Mouse (Mus musculus) ES-Bruce4 (cell line): ENCODE measurements at regions not wholly inside any gene's neighbourhood (a gene's known extent, or its start where the extent isn't known, plus 50 kb on each side); places are given as distances from the start of the nearest gene placed in this dataset.

Experiments
- CTCF ChIP-seq: IDR thresholded peaks from one replicate; pipeline ENCODE4 v1.8.1; 2011; ENCODE audit warnings: low read depth, low read length
- EP300 ChIP-seq: IDR thresholded peaks from 2 replicates; pipeline ENCODE4 v1.6.1; 2011; ENCODE audit warnings: low read depth, low read length; ENCODE audit not compliant: insufficient read depth

GRCm38 (mm10) chr4:62882276-62882675 is 83.1 kb upstream of the Zfp618 start:
- TF ChIP-seq CTCF (no peak), EP300 (no peak)
